Mouse (Mus musculus): Measurements from ENCODE around the gene Smad3.

GRCm38 (mm10) chr9:63787606-63788005 lies 29.8 kb upstream of the Smad3 start:
- TF ChIP-seq CTCF (IDR thresholded peaks at IDR 0.05) (no peak), POLR2A (IDR thresholded peaks at IDR 0.05; ENCODE audit: insufficient read depth, low read depth, low read length) (no peak)

Measured in heart, adult 2 months (tissue).